Mouse (Mus musculus) embryonic facial prominence, embryonic 13.5 days (tissue): Measurements from ENCODE around the gene Hist1h2be. TPM values are rescaled to one million over a fixed set of nuclear protein-coding genes. Genes with fewer than 3 reads are reported as not detected.
"Not testable (repeated sequence)": the region's sequence is repeated elsewhere in the genome, so short reads cannot be mapped to it uniquely, and the experiment has no call there.

Source experiments
- ATAC-seq: fragments of 200-750 bp; cut with Nextera tagmentation; 2 replicates; pipeline ENCODE4 v1.8.0; 2017; ENCODE audit warnings: low read depth; ENCODE audit not compliant: insufficient number of reproducible peaks, insufficient read depth, low FRiP score, low TSS enrichment
- H3K27ac ChIP-seq: fragments of 300-500 bp; sonication (generic); 2 replicates; pipeline ENCODE4 v1.5.1; 2015; ENCODE audit warnings: moderate library complexity, mild to moderate bottlenecking, inconsistent platforms
- H3K27me3 ChIP-seq: fragments of 300-500 bp; sonication (generic); 2 replicates; pipeline ENCODE4 v1.6.1; 2015; ENCODE audit warnings: mild to moderate bottlenecking, inconsistent platforms
- H3K36me3 ChIP-seq: fragments of 300-500 bp; sonication (generic); 2 replicates; pipeline ENCODE4 v1.6.1; 2015; ENCODE audit warnings: mild to moderate bottlenecking, inconsistent platforms
- H3K4me1 ChIP-seq: fragments of 300-500 bp; sonication (generic); 2 replicates; pipeline ENCODE4 v1.6.1; 2015; ENCODE audit warnings: inconsistent platforms
- H3K4me2 ChIP-seq: fragments of 300-500 bp; sonication (generic); 2 replicates; pipeline ENCODE4 v1.6.1; 2015; ENCODE audit warnings: moderate library complexity, mild to moderate bottlenecking, inconsistent platforms
- H3K4me3 ChIP-seq: fragments of 300-500 bp; sonication (generic); 2 replicates; pipeline ENCODE4 v1.5.1; 2015; ENCODE audit warnings: mild to moderate bottlenecking, inconsistent platforms
- H3K9ac ChIP-seq: fragments of 300-500 bp; sonication (generic); 2 replicates; pipeline ENCODE4 v1.6.1; 2015; ENCODE audit warnings: mild to moderate bottlenecking, inconsistent platforms
- H3K9me3 ChIP-seq: fragments of 300-500 bp; sonication (generic); 2 replicates; pipeline ENCODE4 v1.6.1; 2016; ENCODE audit warnings: inconsistent platforms
- WGBS: fragments of 180-500 bp; shearing (Covaris S2); methylation state at CpG from one replicate; pipeline ENCODE4 v1.1.7; 2015; ENCODE audit warnings: mixed read lengths; 5-methylcytosine and 5-hydroxymethylcytosine counted together
- polyA plus RNA-seq: library from polyadenylated mRNA; unstranded; fragments of >200 nt; fragmentation: Nextera tagmentation; extraction: Ambion mirVana; gene quantifications from 2 replicates; pipeline ENCODE4 v1.2.1, GENCODE M21; 2015

Gene Hist1h2be
- 3.3 and 4.1 TPM in 2 replicates for polyA plus RNA-seq

DNA sequence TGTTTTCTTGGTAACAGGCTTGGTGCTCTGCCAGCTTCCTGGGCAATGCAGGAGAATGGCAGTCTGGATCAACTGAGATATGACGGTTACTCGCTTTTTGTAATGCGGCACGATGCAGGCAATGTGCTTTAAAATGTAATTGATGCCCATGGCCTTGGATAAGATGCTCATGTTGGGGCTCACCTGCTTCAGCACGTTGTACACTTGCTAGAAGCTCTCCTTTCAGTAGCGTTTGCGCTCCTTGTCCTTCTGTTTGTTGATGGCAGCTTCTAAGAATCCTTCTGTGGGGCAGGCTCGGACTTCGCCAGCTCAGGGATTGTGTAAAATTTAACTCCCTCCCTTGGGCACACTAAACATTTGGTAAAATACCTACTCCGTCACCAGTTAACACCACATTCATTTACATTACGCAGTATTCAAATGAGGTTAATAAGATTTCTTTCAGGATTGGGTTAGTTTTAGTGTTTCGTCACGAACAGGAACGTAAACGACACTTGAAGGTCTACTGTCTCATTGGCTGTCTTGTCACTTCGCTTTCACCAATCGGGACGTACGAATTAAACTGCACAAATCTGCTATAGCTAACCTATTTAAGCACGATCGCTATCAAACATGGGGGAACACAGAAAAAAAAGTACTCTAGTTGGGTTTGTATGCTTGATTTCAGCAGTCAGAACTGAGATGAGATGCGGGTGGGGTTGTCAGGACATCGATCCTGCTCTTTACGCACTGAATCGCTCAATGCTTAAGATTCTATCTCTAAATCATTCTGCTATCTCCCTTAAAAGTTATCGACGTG is at the start of gene Hist1h2be:
Hist1h2be (minus strand) TSS at position 392 of the 799 bp plus-strand sequence.
- Histone ChIP-seq H3K27ac (peak within 1 kb of the TSS; percentile 99), H3K36me3 (no peaks in the 10 kb centered on the region), H3K4me2 (peak within 1 kb of the TSS; percentile 91), H3K9ac (peak within 1 kb of the TSS; percentile 94), H3K4me3 (peak within 1 kb of the TSS; percentile 70), H3K9me3 (no peaks in the 10 kb centered on the region), H3K27me3 (no peaks in the 10 kb centered on the region), H3K4me1 (peaks cover 9% of the 10 kb centered on the region)
- WGBS, result under 1% methylated on average over 27 of the region's 27 CpGs
- ATAC-seq, result peak; percentile 89

GRCm38 (mm10) chr13:23662536-23662935 is 41.6 kb upstream of the Hist1h2be start:
- Histone ChIP-seq H3K27me3 (no peaks in the 10 kb centered on the region), H3K9me3 (no peaks in the 10 kb centered on the region), H3K36me3 (no peaks in the 10 kb centered on the region), H3K4me1 (no peaks in the 10 kb centered on the region), H3K4me3 (no peak overlapping the region), H3K9ac (no peak overlapping the region), H3K27ac (no peak overlapping the region), H3K4me2 (no peak overlapping the region)
- 77% methylated on average over 3 of the region's 3 CpGs for WGBS
- no peak for ATAC-seq

GRCm38 (mm10) chr13:23659636-23660366 is 38.9 kb upstream of the Hist1h2be start:
- 78% methylated on average over 6 of the region's 6 CpGs for WGBS
- no peaks in the 10 kb centered on the region for H3K9me3 ChIP-seq
- H3K9ac ChIP-seq, result no peak overlapping the region
- no peak overlapping the region for H3K4me3 ChIP-seq
- H3K27ac ChIP-seq, result no peak overlapping the region
- no peaks in the 10 kb centered on the region for H3K27me3 ChIP-seq
- H3K4me2 ChIP-seq, result no peak overlapping the region
- no peaks in the 10 kb centered on the region for H3K36me3 ChIP-seq
- no peaks in the 10 kb centered on the region for H3K4me1 ChIP-seq
- ATAC-seq, result no peak

DNA sequence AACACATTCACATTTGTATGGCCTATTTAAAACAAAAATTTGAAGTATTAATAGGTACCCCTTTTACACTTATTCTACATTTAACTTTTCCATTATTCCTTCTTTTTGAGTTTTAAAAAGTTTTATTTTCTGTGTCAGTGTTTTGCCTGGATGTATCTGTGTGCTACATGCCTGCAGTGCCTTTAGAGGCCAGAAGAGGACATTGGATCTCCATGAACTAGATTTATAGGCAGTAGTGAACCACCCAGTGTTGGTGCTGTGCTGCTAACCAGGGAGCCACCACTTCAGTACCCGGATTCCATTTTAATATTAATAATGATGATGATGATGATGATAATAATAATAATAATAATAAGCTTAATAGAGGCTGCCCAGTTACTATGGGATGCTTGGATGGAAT is 9.7 kb upstream of the Hist1h2be start:
- no peak for ATAC-seq
- 39% methylated on average over 1 of the region's 1 CpGs for WGBS

DNA sequence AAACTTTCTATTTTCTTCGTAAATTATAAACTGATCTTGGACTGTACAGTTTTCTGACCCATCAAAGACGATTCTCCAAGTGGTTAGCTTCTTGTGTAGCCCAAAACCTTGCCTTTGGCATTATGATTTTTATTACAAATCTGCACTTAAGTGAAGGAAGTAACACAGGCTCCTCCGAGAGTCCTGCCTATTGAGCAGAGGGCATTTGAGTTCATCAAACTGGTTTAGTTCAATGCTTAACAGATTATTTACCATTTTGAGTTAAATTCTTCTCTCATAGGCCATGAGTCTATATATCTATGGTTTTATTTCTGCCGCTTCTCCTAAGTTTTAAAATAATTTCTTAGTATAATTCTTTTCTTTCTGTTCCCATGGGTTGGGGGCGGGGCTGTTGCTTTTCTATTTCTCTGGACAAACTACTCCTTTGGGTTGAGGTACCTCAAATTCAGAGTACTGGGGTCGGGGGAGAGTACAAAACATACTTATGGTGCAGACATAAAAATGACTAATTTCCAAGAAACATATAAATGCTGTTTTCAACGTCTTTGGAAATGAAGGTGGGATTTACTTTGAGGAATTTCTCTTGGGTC is 2.0 kb upstream of the Hist1h2be start:
- peak overlapping the region; percentile 94 for H3K9ac ChIP-seq
- no peaks in the 10 kb centered on the region for H3K36me3 ChIP-seq
- peak overlapping the region; percentile 99 for H3K27ac ChIP-seq
- no peaks in the 10 kb centered on the region for H3K27me3 ChIP-seq
- 25% methylated on average over 7 of the region's 7 CpGs for WGBS
- peak overlapping the region; percentile 91 for H3K4me2 ChIP-seq
- peak overlapping the region; percentile 70 for H3K4me3 ChIP-seq
- no peak for ATAC-seq
- H3K4me1 ChIP-seq, result peaks cover 9% of the 10 kb centered on the region
- H3K9me3 ChIP-seq, result no peaks in the 10 kb centered on the region

More for the DNA sequence above, 9.7 kb upstream of the Hist1h2be start:
- no peaks in the 10 kb centered on the region for H3K9me3 ChIP-seq
- no peaks in the 10 kb centered on the region for H3K27me3 ChIP-seq
- no peak overlapping the region for H3K4me3 ChIP-seq
- H3K4me1 ChIP-seq, result no peaks in the 10 kb centered on the region
- H3K9ac ChIP-seq, result no peak overlapping the region
- H3K36me3 ChIP-seq, result no peaks in the 10 kb centered on the region
- H3K27ac ChIP-seq, result no peak overlapping the region
- H3K4me2 ChIP-seq, result no peak overlapping the region

DNA sequence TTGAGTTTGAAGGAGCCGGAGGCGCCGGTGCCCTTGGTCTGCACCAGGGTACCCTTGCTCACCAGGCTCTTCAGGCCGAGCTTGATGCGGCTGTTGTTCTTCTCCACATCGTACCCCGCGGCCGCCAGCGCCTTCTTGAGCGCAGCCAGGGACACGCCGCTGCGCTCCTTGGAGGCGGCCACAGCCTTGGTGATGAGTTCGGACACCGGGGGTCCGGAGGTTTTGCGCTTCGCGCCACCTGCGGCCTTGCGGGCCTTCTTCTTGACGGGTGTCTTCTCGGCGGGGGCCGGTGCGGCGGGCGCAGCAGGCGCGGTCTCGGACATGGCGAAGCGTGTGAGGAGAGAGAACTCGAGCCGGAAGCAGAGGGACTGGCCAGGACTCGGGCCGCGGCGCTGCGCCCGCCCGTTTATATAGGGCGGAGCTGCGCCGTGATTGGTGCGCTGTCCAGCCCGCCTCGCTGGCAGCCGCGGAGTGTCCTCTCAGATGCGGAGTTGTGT is 1.3 kb upstream of the Hist1h2be start, which contains the start of gene Hist1h1e:
Hist1h1e (minus strand) TSS at position 384 of the 497 bp plus-strand sequence.
- H3K4me2 ChIP-seq, result peak within 1 kb of the TSS; percentile 91
- ATAC-seq, result peak; percentile 82
- H3K9ac ChIP-seq, result peak within 1 kb of the TSS; percentile 94
- not testable (repeated sequence) for H3K9me3 ChIP-seq, H3K36me3 ChIP-seq, H3K27me3 ChIP-seq, H3K4me1 ChIP-seq
- WGBS, result under 1% methylated on average over 53 of the region's 53 CpGs
- H3K27ac ChIP-seq, result peak within 1 kb of the TSS; percentile 99
- H3K4me3 ChIP-seq, result peak within 1 kb of the TSS; percentile 70

DNA sequence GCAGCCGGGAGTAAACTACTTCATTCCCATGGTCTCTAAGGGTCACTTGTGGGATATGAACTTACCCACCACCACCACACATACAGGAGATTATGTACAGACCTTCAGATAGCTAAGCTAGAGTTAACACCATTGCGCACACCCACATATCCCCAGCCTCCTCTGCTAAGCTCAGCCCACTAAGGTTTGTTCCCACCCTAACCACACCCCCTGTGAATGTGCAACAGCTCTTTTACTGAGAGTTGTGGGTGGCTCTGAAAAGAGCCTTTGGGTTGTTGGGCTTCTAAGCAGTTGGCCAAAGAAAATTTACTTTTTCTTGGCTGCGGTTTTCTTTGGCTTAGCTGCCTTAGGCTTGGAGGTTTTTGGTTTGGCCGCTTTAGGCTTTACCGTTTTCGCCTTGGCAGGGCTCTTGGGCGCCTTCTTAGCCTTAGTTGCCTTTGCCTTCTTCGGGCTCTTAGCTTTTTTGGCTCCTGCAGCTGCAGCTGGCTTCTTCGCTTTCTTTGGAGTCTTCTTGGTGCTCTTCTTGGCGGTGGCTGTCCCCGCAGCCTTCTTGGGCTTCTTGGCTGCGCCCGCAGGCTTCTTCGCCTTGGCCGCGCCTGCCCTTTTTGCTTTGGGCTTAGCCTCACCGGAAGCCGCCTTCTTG is 729 bp upstream of the Hist1h2be start:
- no peaks in the 10 kb centered on the region for H3K36me3 ChIP-seq
- 1% methylated on average over 18 of the region's 18 CpGs for WGBS

GRCm38 (mm10) chr13:23620056-23620732 is 730 bp downstream of the Hist1h2be start:
- Histone ChIP-seq H3K36me3 (no peaks in the 10 kb centered on the region), H3K4me3 (peak overlapping the region; percentile 70), H3K9me3 (no peaks in the 10 kb centered on the region), H3K27ac (peak overlapping the region; percentile 99), H3K9ac (peak overlapping the region; percentile 69), H3K4me1 (peaks cover 9% of the 10 kb centered on the region), H3K27me3 (no peaks in the 10 kb centered on the region), H3K4me2 (peak overlapping the region; percentile 91)
- WGBS, result 50% methylated on average over 12 of the region's 12 CpGs
- no peak for ATAC-seq

More for the DNA sequence above, 729 bp upstream of the Hist1h2be start:
- H3K27me3 ChIP-seq, result no peaks in the 10 kb centered on the region
- H3K9ac ChIP-seq, result peak overlapping the region; percentile 94
- no peaks in the 10 kb centered on the region for H3K9me3 ChIP-seq
- peak overlapping the region; percentile 99 for H3K27ac ChIP-seq
- H3K4me1 ChIP-seq, result peaks cover 9% of the 10 kb centered on the region
- peak overlapping the region; percentile 91 for H3K4me2 ChIP-seq
- peak overlapping the region; percentile 70 for H3K4me3 ChIP-seq
- ATAC-seq, result peak; percentile 88

DNA sequence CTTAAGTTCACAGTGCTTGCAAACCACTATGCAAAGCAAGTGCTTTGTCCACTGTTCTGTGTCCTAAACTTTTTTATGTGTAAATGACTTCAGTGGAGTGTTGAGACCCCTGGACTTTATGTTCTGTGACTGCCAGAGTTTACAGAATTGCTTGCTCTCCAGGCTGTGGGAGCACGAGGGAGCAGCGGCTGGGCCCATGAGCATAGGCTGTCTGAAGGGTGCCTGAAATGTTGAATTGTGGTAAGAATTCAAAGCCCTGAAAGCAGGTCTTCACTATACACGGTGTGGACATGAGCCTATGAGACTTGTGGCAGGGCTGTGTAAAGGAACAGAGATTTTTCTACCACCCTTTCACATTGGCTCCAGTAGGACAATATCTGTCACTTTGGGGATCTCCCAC is 9.3 kb downstream of the Hist1h2be start:
- ATAC-seq, result no peak
- Histone ChIP-seq H3K27me3 (no peaks in the 10 kb centered on the region), H3K9ac (no peak overlapping the region), H3K4me1 (no peaks in the 10 kb centered on the region), H3K4me2 (no peak overlapping the region), H3K36me3 (no peaks in the 10 kb centered on the region), H3K9me3 (no peaks in the 10 kb centered on the region), H3K27ac (no peak overlapping the region), H3K4me3 (no peak overlapping the region)
- WGBS, result 90% methylated on average over 3 of the region's 3 CpGs

GRCm38 (mm10) chr13:23610393-23610792 is 10.5 kb downstream of the Hist1h2be start:
- no peak overlapping the region for H3K4me3 ChIP-seq
- no peaks in the 10 kb centered on the region for H3K4me1 ChIP-seq
- ATAC-seq, result no peak
- H3K27ac ChIP-seq, result no peak overlapping the region
- no peak overlapping the region for H3K4me2 ChIP-seq
- H3K9me3 ChIP-seq, result no peaks in the 10 kb centered on the region
- no peaks in the 10 kb centered on the region for H3K27me3 ChIP-seq
- 68% methylated on average over 2 of the region's 2 CpGs for WGBS
- H3K36me3 ChIP-seq, result no peaks in the 10 kb centered on the region
- no peak overlapping the region for H3K9ac ChIP-seq

GRCm38 (mm10) chr13:23609844-23610243 is 11.1 kb downstream of the Hist1h2be start:
- no peaks in the 10 kb centered on the region for H3K4me1 ChIP-seq
- H3K27me3 ChIP-seq, result no peaks in the 10 kb centered on the region
- no peak overlapping the region for H3K4me2 ChIP-seq
- no peaks in the 10 kb centered on the region for H3K36me3 ChIP-seq
- H3K27ac ChIP-seq, result no peak overlapping the region
- H3K9ac ChIP-seq, result no peak overlapping the region
- no peak overlapping the region for H3K4me3 ChIP-seq
- no peak for ATAC-seq
- no peaks in the 10 kb centered on the region for H3K9me3 ChIP-seq
